22 mouse cellular contexts compared by ENCODE assay signal in the genomic region with DNA sequence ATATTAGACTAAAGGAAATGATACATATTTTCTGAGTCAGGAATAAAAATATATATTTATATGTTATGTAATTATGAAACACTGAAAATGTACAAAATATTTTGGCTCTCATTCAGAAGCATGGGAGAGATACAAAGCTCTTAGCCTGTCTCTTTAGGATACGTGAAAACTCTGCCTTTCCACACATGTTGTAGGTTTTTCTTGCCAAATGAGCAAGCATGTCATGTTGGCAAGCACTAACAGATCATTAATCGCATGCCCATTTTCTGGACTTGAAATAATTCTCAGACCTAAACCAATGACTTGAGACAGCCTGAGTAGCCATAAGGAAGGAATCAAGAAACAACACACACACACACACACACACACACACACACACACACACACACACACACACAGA.
A peak's percentile ranks its signal among the peaks of the same experiment; 100 is the strongest.
DNase-seq lines count a peak whose midpoint lies in the region; ATAC-seq and TF ChIP-seq lines count a peak whose summit lies in the region.
"Had no signal": no experiment of that assay in that cellular context is flagged by ENCODE, and none has a peak within 500 bp of the region (broad histone marks: within the 10 kb centered on the region; RNA-seq: fewer than 3 reads in every experiment).

No protein-coding gene starts in this region.

- H3K36me3 ChIP-seq in lung, embryonic 14.5 days (ENCODE audit: insufficient read depth), result no peaks in the 10 kb centered on the region
- H3K36me3 ChIP-seq: embryonic facial prominence, embryonic 10.5 days; embryonic facial prominence, embryonic 12.5 days; forebrain, embryonic 15.5 days; G1E had no signal

- H3K27me3 ChIP-seq in lung, embryonic 14.5 days (ENCODE audit: insufficient read depth, low read length), result no peaks in the 10 kb centered on the region
- H3K27me3 ChIP-seq: CH12.LX; embryonic facial prominence, embryonic 12.5 days; forebrain, embryonic 13.5 days; forebrain, embryonic 15.5 days; Patski had no signal

- no peak overlapping the region for H3K9ac ChIP-seq in lung, embryonic 14.5 days
- H3K9ac ChIP-seq: embryonic facial prominence, embryonic 12.5 days; forebrain, embryonic 13.5 days; forebrain, embryonic 15.5 days; forebrain, postnatal 0 days had no signal

- 58% methylated on average over 2 of the region's 2 CpGs for WGBS in lung, embryonic 14.5 days

- H3K4me1 ChIP-seq in lung, embryonic 14.5 days (ENCODE audit: insufficient read depth), result no peaks in the 10 kb centered on the region
- H3K4me1 ChIP-seq: embryonic facial prominence, embryonic 10.5 days; embryonic facial prominence, embryonic 12.5 days; forebrain, embryonic 13.5 days; forebrain, embryonic 15.5 days had no signal

- no peak for TF ChIP-seq CTCF in lung, embryonic 14.5 days (IDR thresholded peaks at IDR 0.05; ENCODE audit: low read depth)

- H3K4me2 ChIP-seq in lung, embryonic 14.5 days, result no peak overlapping the region
- H3K4me2 ChIP-seq: embryonic facial prominence, embryonic 12.5 days; forebrain, embryonic 13.5 days; forebrain, embryonic 15.5 days had no signal

- H3K27ac ChIP-seq in lung, embryonic 14.5 days (ENCODE audit: low read depth), result no peak overlapping the region
- H3K27ac ChIP-seq: embryonic facial prominence, embryonic 10.5 days; embryonic facial prominence, embryonic 12.5 days; forebrain, embryonic 13.5 days; forebrain, embryonic 15.5 days had no signal

- ATAC-seq in cerebellum, adult (ENCODE audit: insufficient number of reproducible peaks, low FRiP score, low TSS enrichment), result no peak
- ATAC-seq in lung, embryonic 14.5 days (ENCODE audit: insufficient read depth), result no peak
- ATAC-seq: activated CD4-positive, CD25-positive, alpha-beta regulatory T cell, adult 4 months; CD4-positive, CD25-positive, alpha-beta regulatory T cell, adult 4 months; forebrain, embryonic 13.5 days; forebrain, embryonic 15.5 days; forebrain, postnatal 0 days; Patski had no signal

- H3K4me3 ChIP-seq in lung, embryonic 14.5 days (ENCODE audit: low read depth, low read length), result no peak overlapping the region
- H3K4me3 ChIP-seq: embryonic facial prominence, embryonic 10.5 days; embryonic facial prominence, embryonic 12.5 days; forebrain, embryonic 13.5 days; forebrain, embryonic 15.5 days had no signal

- no peaks in the 10 kb centered on the region for H3K9me3 ChIP-seq in lung, embryonic 14.5 days (ENCODE audit: low read depth, low read length)
- H3K9me3 ChIP-seq: embryonic facial prominence, embryonic 10.5 days; embryonic facial prominence, embryonic 12.5 days; forebrain, embryonic 13.5 days; forebrain, embryonic 15.5 days; G1E had no signal

- DNase-seq in cerebellum, adult 18-20 months, result peak; percentile 23 to 24
- DNase-seq in cerebellum, adult 9-11 months, result peak; percentile 26
- DNase-seq in cerebellum, adult 8-10 months, result no peak
- DNase-seq in lung, embryonic 14.5 days, result peak; percentile 42
- DNase-seq in lung, postnatal 4 days, result no peak
- peak; percentile 58 for DNase-seq in brain, adult 2 months (ENCODE audit: low read depth, low spot score)
- DNase-seq in left cerebral cortex, postnatal 36 days (ENCODE audit: low spot score in 2 of 2), result no peak
- DNase-seq: adrenal gland, adult 8-10 months; adrenal gland, postnatal 14 days; adrenal gland, postnatal 36 days; B cell, adult 2 months; forebrain, postnatal 0 days had no signal

- intact Hi-C loops in left cerebral cortex, postnatal 36 days (cut with DNase I), result no loop called here

Comparison
In these comparisons a context has a peak if more than half of its experiments do, and no peak if none do; other contexts are left out.
1. DNase-seq: peak in cerebellum, adult 18-20 months (2 of 2), cerebellum, adult 9-11 months (single experiment), lung, embryonic 14.5 days (single experiment) and brain, adult 2 months (single experiment); none in cerebellum, adult 8-10 months (single experiment), lung, postnatal 4 days (0 of 2) and left cerebral cortex, postnatal 36 days (0 of 2).